Mouse (Mus musculus): Measurements from ENCODE around the gene Osbp.

- TF ChIP-seq CTCF (IDR thresholded peaks at IDR 0.05; ENCODE audit: low read depth) (no peak), EP300 (IDR thresholded peaks at IDR 0.05; ENCODE audit: low read depth) (no peak)
Observed at GRCm38 (mm10) chr19:12016192-12016591, 50.5 kb downstream of the Osbp start.
